Mouse (Mus musculus): ENCODE measurements at regions not wholly inside any gene's neighbourhood (a gene's known extent, or its start where the extent isn't known, plus 50 kb on each side); places are given as distances from the start of the nearest gene placed in this dataset.

- DNase-seq (ENCODE audit: inconsistent age in 2 of 2, low spot score in 1 of 2), result peak; percentile 31 to 55
These were observed 117.7 kb downstream of the Pah start for GRCm38 (mm10) chr10:87639339-87639738.

- peak; percentile 10 to 85 for DNase-seq (ENCODE audit: inconsistent age in 2 of 2, low spot score in 1 of 2)
These were observed 127.5 kb downstream of the Pah start for GRCm38 (mm10) chr10:87649091-87649490.

GRCm38 (mm10) chr10:87652139-87652740 lies 130.6 kb downstream of the Pah start:
- no peak for DNase-seq (ENCODE audit: inconsistent age in 2 of 2, low spot score in 1 of 2)

GRCm38 (mm10) chr10:87654112-87654511 lies 132.5 kb downstream of the Pah start:
- DNase-seq (ENCODE audit: inconsistent age in 2 of 2, low spot score in 1 of 2), result no peak

GRCm38 (mm10) chr10:87666020-87666718 lies 144.6 kb downstream of the Pah start:
- DNase-seq (ENCODE audit: inconsistent age in 2 of 2, low spot score in 1 of 2), result peak in 1 of 2 experiments; percentile 40

GRCm38 (mm10) chr10:87666719-87667387 lies 145.3 kb downstream of the Pah start:
- no peak for DNase-seq (ENCODE audit: inconsistent age in 2 of 2, low spot score in 1 of 2)

- DNase-seq (ENCODE audit: inconsistent age in 2 of 2, low spot score in 1 of 2), result peak; percentile 16 to 69
These were observed 146.1 kb downstream of the Pah start for GRCm38 (mm10) chr10:87667651-87668140.

GRCm38 (mm10) chr10:87674740-87675420 lies 153.3 kb downstream of the Pah start:
- no peak for DNase-seq (ENCODE audit: inconsistent age in 2 of 2, low spot score in 1 of 2)

- DNase-seq (ENCODE audit: inconsistent age in 2 of 2, low spot score in 1 of 2), result no peak
These were observed 154.6 kb downstream of the Pah start for GRCm38 (mm10) chr10:87676041-87676672.

GRCm38 (mm10) chr10:87678984-87679383 lies 157.4 kb downstream of the Pah start:
- no peak for DNase-seq (ENCODE audit: inconsistent age in 2 of 2, low spot score in 1 of 2)

GRCm38 (mm10) chr10:87686311-87686710 lies 164.7 kb downstream of the Pah start:
- no peak for DNase-seq (ENCODE audit: inconsistent age in 2 of 2, low spot score in 1 of 2)

GRCm38 (mm10) chr10:87686785-87687184 lies 165.2 kb downstream of the Pah start:
- no peak for DNase-seq (ENCODE audit: inconsistent age in 2 of 2, low spot score in 1 of 2)

- no peak for DNase-seq (ENCODE audit: inconsistent age in 2 of 2, low spot score in 1 of 2)
These were observed 166.2 kb downstream of the Pah start for GRCm38 (mm10) chr10:87687844-87688243.

GRCm38 (mm10) chr10:87690831-87691230 lies 167.2 kb upstream of the Igf1 start:
- DNase-seq (ENCODE audit: inconsistent age in 2 of 2, low spot score in 1 of 2), result peak; percentile 29 to 72

- DNase-seq (ENCODE audit: inconsistent age in 2 of 2, low spot score in 1 of 2), result no peak
These were observed 161.6 kb upstream of the Igf1 start for GRCm38 (mm10) chr10:87696485-87696884.

- no peak for DNase-seq (ENCODE audit: inconsistent age in 2 of 2, low spot score in 1 of 2)
These were observed 146.9 kb upstream of the Igf1 start for GRCm38 (mm10) chr10:87711209-87711608.

GRCm38 (mm10) chr10:87711798-87712197 lies 146.3 kb upstream of the Igf1 start:
- peak; percentile 75 to 84 for DNase-seq (ENCODE audit: inconsistent age in 2 of 2, low spot score in 1 of 2)

GRCm38 (mm10) chr10:87715874-87716600 lies 142.0 kb upstream of the Igf1 start:
- DNase-seq (ENCODE audit: inconsistent age in 2 of 2, low spot score in 1 of 2), result no peak

GRCm38 (mm10) chr10:87717156-87717555 lies 140.9 kb upstream of the Igf1 start:
- DNase-seq (ENCODE audit: inconsistent age in 2 of 2, low spot score in 1 of 2), result no peak

GRCm38 (mm10) chr10:87718491-87718890 lies 139.6 kb upstream of the Igf1 start:
- DNase-seq (ENCODE audit: inconsistent age in 2 of 2, low spot score in 1 of 2), result peak in 1 of 2 experiments; percentile 42
